Mouse (Mus musculus) brain, embryonic 14.5 days (tissue): Measurements from ENCODE around the gene Rgs21.

Experiments used
- CTCF ChIP-seq: fragments of 200-500 bp; IDR thresholded peaks from 2 replicates; pipeline ENCODE4 v1.5.1; 2012; ENCODE audit warnings: inconsistent platforms, mild to moderate bottlenecking, moderate library complexity, borderline replicate concordance; ENCODE audit not compliant: insufficient read depth, insufficient read length; ENCODE audit errors: extremely low read depth
- POLR2A ChIP-seq: fragments of 200-500 bp; IDR thresholded peaks from 2 replicates; pipeline ENCODE4 v1.6.1; 2012; ENCODE audit warnings: mild to moderate bottlenecking, inconsistent platforms, borderline replicate concordance; ENCODE audit not compliant: poor library complexity, insufficient read depth, insufficient read length, severe bottlenecking; ENCODE audit errors: extremely low read depth

DNA sequence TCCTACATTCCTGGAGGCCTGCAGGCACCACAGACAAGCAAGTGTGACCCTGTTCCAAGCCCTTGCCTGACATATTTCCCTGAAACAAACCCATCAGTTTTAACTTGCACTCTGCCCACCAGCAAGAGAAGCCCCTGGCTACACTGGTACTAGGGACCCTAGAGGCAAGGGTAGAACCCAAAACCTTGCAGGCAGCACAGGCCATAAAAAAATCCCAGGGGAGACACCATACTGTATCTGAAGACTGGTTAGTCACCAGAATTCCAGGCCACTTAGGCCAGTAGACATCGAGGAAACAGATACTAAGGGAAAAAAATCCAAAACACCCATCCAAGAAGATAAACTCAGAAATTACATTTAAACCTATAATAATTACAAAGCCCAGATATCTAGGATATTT, 74.1 kb downstream of the Rgs21 start:
- TF ChIP-seq CTCF: no peak
- no peak for TF ChIP-seq POLR2A
